Mouse (Mus musculus) testis, adult 2 months (tissue): ENCODE measurements at regions not wholly inside any gene's neighbourhood (a gene's known extent, or its start where the extent isn't known, plus 50 kb on each side); places are given as distances from the start of the nearest gene placed in this dataset.

Experiments used
- CTCF ChIP-seq: fragments of 200-500 bp; IDR thresholded peaks from 2 replicates; pipeline ENCODE4 v1.5.1; 2012; ENCODE audit warnings: low read depth, mild to moderate bottlenecking, inconsistent platforms, low read length, moderate library complexity; ENCODE audit not compliant: control insufficient read depth, insufficient read depth, insufficient replicate concordance
- POLR2A ChIP-seq: fragments of 200-500 bp; IDR thresholded peaks from 2 replicates; pipeline ENCODE4 v1.6.1; 2012; ENCODE audit warnings: low read depth, mild to moderate bottlenecking, inconsistent platforms, low read length, moderate library complexity; ENCODE audit not compliant: control insufficient read depth

DNA sequence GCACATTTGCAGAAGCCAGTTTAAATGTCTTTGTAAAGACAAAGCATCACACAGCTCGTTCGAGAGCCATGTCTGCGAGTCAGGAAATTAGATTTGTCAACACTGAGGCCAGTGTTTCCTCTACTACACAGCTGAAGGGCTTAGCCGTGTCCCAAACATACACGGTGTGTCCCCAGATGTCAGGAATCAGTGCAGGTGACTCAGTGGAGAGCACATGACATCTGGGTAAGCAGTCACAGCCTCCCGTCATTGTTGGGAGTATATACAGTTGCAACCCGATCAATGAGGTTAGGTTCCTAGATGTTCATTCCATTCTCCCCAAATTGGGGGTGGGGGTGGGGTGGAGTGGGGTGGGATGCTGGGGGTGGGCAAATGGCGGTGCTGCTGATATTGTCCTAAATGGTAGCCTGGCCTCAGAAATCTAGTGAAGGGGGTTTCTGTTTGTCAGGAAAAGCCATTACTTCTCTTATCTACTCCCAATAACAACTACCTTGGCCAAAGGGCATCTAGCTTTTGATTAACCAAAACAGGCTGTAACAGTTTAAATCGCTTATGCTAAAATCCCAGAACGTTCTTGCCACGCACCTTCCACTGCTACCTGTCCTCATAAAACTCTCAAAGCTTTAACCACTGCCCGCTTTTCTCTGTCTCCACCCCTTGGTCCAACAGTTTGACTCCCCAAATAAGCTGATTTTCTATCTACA is 75.1 kb upstream of the Smg1 start:
- TF ChIP-seq POLR2A (no peak), CTCF (no peak)
